Mouse (Mus musculus): ENCODE measurements around the gene Efemp1.

Gene Efemp1

DNA sequence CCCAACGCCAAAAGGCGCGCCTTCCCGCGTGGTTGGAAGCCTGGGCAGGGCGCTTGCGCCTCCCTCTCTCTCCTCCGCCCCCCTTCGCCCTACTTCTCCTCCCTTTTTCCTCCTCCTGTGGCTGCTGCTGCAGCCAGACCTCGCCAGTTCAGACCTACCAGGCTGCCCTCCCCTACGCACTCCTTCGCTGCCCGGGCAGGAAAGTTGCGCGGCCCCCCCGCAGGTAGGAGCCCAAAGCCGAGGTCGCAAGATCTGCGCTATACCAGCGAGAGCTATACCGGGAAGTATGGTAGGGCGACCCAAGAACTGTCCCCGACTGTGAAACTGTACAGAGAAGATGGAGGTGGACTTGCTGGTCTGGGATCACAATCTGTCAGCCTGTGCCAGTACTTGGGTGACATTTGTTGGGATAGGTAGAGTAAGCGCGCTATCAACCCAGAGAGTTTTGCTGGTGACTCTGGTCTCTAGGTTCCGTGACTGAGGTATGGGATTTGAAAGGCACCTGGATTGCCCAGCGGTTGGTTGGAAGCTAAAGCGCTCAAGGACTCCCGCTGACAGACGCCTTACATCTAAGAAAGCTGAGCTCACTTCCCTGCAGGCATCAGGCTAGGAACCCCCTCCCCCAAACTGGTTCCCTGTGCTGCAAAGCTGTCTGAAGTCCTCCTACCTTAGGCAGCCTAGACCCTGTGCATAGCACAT lies at the start of gene Efemp1:
TSS of gene Efemp1 (plus strand) at position 103 of the 699 bp plus-strand sequence.
- peak; percentile 4 for DNase-seq

- DNase-seq, result no peak
Measured at GRCm38 (mm10) chr11:28808685-28809084, 44.3 kb upstream of the Efemp1 start.

DNA sequence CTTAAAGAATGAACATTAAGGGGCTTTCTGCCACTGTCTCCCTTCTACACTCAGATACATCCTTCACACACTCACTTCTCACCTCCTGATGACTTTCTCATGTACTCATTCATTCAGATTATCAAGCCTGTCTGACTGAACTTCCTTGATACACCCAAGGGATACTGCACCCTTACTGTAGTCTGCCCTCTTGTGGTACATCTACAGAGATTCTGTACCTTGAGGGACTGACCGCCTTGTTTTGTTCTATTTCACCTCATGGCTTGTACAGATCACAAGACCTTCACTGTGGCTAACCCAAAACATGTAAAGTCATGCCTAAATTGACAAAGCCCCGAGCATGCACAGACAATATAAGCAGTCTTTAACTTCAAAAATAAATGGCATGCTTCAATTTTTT lies 41.1 kb upstream of the Efemp1 start:
- no peak for DNase-seq

DNA sequence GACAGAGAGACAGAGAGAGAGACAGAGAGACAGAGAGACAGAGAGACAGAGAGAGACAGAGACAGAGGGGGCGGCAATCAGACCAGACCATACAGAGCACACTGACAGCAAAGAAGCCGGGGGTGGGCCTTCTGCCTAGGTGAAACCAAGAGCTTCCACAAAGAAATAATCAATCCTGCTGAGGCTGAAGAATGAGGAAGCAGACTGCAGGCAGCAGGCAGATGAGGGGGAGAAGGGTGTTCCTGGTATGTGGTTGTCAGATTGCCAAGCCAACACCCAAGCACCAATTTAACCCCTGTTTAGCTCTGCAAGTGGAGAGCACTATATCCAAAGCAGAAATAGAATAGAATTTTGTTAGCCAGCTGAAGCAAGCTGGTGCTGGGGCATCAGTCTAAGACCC lies 40.4 kb upstream of the Efemp1 start:
- DNase-seq, result no peak

GRCm38 (mm10) chr11:28817405-28817804 lies 35.6 kb upstream of the Efemp1 start:
- no peak for DNase-seq

DNA sequence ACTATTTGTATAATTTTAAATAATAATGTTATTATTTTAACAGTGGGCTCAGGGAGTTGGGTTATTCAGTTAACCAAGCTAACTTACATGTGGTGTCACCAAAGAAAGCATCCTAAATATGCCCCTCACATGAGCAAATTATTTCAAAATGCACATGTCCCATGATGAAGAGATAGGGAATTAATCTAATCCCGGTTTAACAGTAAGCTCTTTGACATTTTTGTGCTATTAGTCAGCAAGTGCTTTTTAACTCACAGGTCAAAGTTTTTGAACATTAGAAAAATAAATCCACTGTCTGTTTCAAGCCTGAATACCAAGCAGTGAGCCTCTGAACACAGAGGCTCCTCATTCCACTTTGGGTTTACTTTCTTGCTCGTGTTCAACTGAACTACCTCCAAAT lies 26.1 kb upstream of the Efemp1 start:
- no peak for DNase-seq

DNA sequence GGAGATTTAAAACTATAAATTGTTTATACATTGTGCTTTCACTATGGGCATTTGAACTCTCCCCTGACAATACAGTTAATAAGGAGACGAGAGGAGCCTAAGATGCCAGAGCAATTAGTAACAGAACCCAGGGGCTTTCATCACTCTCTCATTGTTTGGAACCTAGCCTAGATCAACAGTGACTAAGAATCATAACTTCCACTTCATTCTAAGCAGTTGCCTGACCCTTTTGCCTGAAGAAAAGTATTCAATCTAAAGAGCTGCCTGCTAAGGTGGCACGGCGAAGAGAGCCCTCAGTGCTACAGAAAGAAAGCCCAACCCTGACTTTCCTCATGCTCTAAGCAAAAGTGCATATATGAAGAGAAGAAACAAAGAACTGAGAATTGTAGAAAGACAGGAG lies 19.2 kb upstream of the Efemp1 start:
- DNase-seq, result no peak

DNA sequence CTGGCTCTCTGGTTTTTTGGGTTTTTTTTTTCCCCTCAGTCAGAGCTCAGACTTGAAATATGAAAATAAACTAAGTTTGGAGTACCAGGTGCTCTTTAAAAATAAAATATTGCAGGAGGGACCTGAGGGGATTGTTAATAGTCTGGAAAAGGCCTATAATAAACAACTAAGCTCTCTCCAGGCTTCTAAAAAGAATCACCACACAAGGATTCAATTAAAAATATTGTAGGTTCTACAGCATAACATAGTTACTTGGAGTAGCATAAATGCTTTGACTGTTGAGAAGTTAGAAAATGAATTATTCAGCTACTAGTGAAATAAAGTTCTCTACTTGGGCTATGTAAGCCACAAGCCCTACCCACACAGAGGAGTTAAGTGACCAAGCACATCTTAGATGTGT lies 17.9 kb upstream of the Efemp1 start:
- no peak for DNase-seq

GRCm38 (mm10) chr11:28849841-28850240 lies 3.2 kb upstream of the Efemp1 start:
- DNase-seq, result no peak

DNA sequence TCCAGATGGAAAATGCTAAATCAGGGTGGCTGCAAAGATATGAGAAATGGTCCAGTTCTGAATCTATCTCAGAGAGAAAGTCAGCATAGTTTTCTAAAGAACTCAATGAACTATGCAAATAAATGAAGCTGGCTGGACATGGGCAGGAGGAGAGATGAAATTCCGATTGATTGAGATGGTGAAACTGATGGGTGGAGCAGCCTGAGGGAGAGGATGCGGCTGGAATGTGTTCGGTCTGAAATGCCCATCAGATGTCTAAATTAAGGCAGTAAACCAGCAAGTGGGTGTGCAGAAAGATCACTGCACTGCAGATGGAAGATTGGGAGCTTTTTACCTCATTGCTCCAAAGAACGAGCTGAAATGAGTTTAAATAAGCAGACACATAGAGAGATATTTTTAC lies 1.4 kb upstream of the Efemp1 start:
- no peak for DNase-seq

DNA sequence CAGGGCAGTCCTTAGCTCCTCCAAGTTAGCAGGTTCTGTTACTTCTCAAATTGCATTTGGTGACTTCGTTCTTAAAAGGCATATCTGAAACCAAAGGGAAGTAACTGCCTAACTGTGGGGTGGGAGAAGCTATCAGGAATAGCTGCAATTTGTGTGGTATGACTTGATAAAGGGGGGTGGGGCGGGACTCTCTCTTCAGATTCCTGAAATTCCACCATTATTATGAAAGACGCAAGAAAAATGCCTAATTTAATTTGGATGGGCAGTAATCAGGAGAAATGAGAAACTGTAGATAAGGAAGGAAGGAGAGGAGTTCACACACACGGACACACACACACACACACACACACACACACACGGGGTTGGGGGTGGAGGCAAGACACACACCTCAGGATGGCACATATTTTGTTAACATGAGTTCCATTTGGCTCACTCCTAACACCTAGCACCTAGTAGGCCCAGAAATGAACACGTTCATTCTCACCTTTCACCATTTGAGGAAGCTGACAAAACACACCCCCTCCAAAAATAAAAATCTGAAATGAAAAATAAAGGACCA lies 564 bp upstream of the Efemp1 start:
- DNase-seq, result no peak

DNA sequence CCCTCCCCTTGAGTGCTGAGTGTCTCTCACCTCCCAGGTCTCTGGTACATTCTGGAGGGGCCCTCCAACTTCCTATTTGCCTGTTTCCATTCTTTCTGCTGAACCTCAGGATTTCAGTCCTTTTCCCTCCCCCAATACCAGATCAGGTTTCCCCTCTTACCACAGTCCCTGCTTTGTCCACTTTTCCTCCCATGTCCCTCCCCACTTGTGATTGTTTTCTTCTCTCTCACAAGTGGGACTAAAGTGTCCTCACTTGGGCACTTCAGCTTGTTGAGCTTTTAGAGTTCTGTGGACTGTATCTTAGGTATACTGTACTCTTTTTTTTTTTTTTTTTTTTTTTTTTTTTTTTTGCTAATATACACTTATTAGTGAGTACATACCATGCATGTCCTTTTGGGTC lies 6.1 kb downstream of the Efemp1 start:
- no peak for DNase-seq

- DNase-seq, result no peak
Measured at GRCm38 (mm10) chr11:28869129-28869528, 16.1 kb downstream of the Efemp1 start.

DNA sequence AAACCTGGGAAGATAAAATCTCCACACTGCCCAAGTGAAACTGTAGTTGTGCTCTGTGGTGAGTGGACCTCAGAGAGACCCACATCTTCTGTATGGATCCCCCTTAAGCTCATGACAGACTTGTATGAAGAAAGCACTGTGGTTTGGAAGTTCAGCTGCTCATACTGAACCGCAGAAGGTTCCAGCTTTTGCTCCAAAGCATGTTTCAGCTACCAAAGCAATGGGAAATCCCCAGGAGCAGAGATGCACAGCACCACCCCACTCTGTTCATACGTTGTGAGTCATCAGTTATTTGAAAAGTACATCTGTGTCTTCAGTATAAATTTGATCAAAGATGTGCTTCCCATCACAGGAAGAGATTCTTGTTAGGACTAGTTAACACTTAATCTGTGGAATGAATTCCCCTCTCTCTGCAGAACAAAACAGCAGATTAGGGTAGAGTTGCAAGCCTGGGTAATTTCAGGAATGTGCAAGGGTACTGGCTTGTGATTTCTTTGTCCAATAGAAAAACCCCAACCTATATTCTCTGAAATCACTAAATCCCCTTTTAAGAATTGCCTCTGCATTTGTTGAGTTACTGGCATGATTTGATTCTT lies 28.5 kb downstream of the Efemp1 start:
- DNase-seq, result no peak

- DNase-seq, result no peak
Measured at GRCm38 (mm10) chr11:28883106-28883505, 30.1 kb downstream of the Efemp1 start.

- DNase-seq, result no peak
Measured at GRCm38 (mm10) chr11:28889538-28889937, 36.5 kb downstream of the Efemp1 start.

DNA sequence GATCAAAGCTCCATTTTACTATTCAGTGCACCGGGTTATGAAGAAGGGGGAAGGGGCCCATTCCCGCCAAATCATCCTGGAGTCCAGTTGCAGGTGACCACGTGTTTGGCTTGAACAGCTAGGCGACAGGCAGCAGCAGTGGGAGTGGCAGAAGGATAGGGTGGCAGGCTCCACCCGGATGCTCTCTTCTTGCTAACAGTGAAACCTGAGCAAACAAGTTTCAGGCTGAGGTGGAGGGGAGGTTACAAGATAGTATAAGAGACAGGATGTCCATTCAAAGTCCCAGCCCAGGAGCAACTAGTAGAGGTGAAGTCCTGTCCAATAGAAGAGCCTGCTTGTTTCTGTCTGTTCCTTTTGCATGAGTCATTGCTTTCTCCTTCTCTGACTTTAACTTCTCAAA lies 38.5 kb downstream of the Efemp1 start:
- no peak for DNase-seq

GRCm38 (mm10) chr11:28899420-28899819 lies 46.4 kb downstream of the Efemp1 start:
- no peak for DNase-seq

- no peak for DNase-seq
Measured at GRCm38 (mm10) chr11:28904596-28904995, 51.6 kb downstream of the Efemp1 start.

GRCm38 (mm10) chr11:28906288-28906687 lies 53.3 kb downstream of the Efemp1 start:
- no peak for DNase-seq

DNA sequence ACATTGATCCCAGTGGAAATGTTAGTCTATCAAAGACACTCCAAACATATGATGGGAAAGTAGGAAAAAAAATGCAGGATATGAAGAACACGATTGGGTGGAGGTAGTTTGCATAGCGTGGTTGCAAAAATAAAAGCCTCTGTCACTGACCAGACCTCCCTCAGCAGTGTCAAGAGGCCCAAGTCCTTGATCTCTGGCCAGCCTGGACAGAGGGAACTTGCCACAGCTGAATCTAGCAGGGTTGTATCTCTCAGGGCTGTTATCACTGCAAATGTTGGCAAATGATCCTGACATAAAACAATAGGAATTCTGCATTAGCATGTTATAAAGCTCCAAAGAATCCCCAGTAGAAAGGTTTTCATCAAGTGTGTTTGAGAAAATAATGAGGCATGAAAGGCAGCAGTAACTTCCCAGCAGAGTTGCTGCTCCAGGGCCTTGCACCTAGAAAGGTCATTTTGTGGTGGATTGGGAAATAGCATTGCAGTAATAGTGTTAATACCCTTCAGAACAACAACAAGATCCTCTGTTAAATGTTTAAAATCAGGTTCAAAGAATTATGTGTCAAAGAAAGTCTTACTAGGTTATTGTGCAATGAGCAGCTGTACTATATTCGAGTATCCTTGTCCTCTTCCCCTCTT lies 56.0 kb downstream of the Efemp1 start:
- no peak for DNase-seq

DNA sequence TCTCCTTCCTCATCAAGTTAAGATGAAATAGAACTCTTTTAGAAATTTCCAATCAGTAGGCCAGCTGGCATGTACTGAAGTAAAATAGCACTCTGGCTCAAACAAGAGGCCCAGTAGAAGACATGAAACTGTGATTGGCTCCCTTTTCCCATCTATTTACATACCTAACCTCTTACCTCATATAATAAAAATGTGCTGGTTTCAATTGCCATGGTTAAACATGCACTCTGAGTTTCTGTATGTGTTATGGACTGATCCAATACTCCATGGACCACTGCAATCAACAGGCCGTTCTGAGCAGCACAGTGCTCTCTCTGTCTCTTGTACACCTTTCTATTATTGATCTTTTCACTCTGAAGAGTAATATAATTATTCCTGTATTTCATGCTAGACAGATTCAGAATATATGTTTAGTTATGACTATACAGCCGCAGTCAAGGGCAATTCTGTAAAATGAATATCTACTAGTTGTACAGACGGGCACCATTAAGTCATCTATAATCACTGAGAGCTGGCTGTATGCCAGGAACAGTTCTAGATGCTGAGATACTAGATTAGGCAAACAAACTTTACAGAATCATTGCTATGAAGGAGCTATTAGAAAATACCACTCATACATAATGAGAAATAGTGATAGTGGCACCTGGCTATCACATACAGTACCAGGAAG lies 59.6 kb downstream of the Efemp1 start:
- no peak for DNase-seq

DNA sequence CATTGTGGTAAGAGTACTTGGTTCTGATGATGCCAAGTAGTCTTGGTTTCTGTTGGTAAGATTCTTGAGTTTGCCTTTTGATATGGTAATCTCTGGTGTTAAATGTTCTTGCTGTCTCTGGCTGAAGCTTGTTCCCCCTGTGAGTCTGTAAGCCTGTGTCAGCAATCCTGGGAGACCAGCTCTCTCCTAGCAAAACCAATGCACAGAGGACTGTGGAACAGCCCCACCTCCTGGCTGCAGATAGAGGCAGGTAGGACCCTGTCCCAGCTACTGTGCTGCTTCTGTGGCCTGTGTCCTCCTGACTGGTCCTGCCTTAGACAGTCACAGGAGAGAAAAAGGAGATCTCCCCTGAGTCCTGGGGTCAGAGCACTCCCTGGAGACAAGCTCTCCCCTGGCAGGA lies 81.4 kb downstream of the Efemp1 start:
- no peak for DNase-seq

DNA sequence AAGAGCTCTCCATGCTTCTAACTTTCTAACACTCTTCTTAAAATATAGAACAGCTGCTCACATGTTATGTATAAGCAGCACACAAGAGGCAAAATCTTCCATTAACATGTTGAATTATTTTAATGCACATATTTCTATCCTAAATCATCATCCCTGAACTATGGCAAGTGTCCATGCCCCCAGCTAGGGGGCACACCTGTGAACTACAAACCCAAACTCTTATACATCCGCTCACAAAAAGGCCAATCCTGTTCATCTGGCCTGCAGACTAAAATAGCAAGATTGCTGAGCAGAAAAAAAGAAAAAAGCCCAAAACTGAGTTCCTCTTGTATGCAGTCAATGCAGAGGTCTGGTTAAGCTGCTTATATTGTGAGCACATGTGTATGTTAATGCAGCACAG lies 86.6 kb downstream of the Efemp1 start:
- no peak for DNase-seq
